Mouse (Mus musculus): ENCODE results near the gene Pkn1. TPM values are rescaled to one million over a fixed set of nuclear protein-coding genes. Genes with fewer than 3 reads are reported as not detected.

Gene Pkn1
- polyA plus RNA-seq, 1 experiment from 2014 or later: 20.3 TPM

- H3K36me3 ChIP-seq (ENCODE audit: control insufficient read depth, insufficient read depth, low read length): peaks cover 8% of the 10 kb centered on the region
- H3K4me2 ChIP-seq: peak within 1 kb of the TSS; percentile 92
- WGBS: under 1% methylated on average over 63 of the region's 63 CpGs
- H3K27me3 ChIP-seq (ENCODE audit: control insufficient read depth, insufficient read depth, low read length): no peaks in the 10 kb centered on the region
- ATAC-seq (ENCODE audit: low FRiP score) (peak; percentile 100), DNase-seq (ENCODE audit: low spot score, missing footprints) (peak; percentile 98)
- H3K4me3 ChIP-seq (ENCODE audit: low read depth, low read length): peak within 1 kb of the TSS; percentile 92
- H3K9me3 ChIP-seq (ENCODE audit: control insufficient read depth, low read length): no peaks in the 10 kb centered on the region
- peaks cover 11% of the 10 kb centered on the region for H3K4me1 ChIP-seq (ENCODE audit: control insufficient read depth, insufficient read depth, low read length)
- H3K9ac ChIP-seq (ENCODE audit: low read length): peak within 1 kb of the TSS; percentile 91
- H3K27ac ChIP-seq (ENCODE audit: low read depth, low read length): peak within 1 kb of the TSS; percentile 76
These were observed 16.2 kb upstream of the Pkn1 start, which contains the start of gene Ddx39 for GRCm38 (mm10) chr8:83715031-83715690. TSS of gene Ddx39 (plus strand) at chr8:83715177.

GRCm38 (mm10) chr8:83714676-83715030 is 15.7 kb upstream of the Pkn1 start:
- Histone ChIP-seq H3K9ac (ENCODE audit: low read length) (no peak overlapping the region; the same call in 1 of the 2 replicates), H3K4me3 (ENCODE audit: low read depth, low read length) (peak overlapping the region; percentile 92), H3K4me2 (peak overlapping the region; percentile 33; the same call in 1 of the 2 replicates), H3K4me1 (ENCODE audit: control insufficient read depth, insufficient read depth, low read length) (peaks cover 11% of the 10 kb centered on the region), H3K27me3 (ENCODE audit: control insufficient read depth, insufficient read depth, low read length) (no peaks in the 10 kb centered on the region), H3K27ac (ENCODE audit: low read depth, low read length) (no peak overlapping the region), H3K9me3 (ENCODE audit: control insufficient read depth, low read length) (no peaks in the 10 kb centered on the region), H3K36me3 (ENCODE audit: control insufficient read depth, insufficient read depth, low read length) (peaks cover 2% of the 10 kb centered on the region; the same call in 1 of the 2 replicates)
- no peak for ATAC-seq (ENCODE audit: low FRiP score)
- no peak for DNase-seq (ENCODE audit: low spot score, missing footprints)
- WGBS: 17% methylated on average over 8 of the region's 8 CpGs

- no peaks in the 10 kb centered on the region for H3K4me1 ChIP-seq (ENCODE audit: control insufficient read depth, insufficient read depth, low read length)
- 72% methylated on average over 8 of the region's 8 CpGs for WGBS
- ATAC-seq (ENCODE audit: low FRiP score): no peak
- H3K4me3 ChIP-seq (ENCODE audit: low read depth, low read length): no peak overlapping the region
- no peaks in the 10 kb centered on the region for H3K9me3 ChIP-seq (ENCODE audit: control insufficient read depth, low read length)
- no peaks in the 10 kb centered on the region for H3K36me3 ChIP-seq (ENCODE audit: control insufficient read depth, insufficient read depth, low read length)
- H3K4me2 ChIP-seq: no peak overlapping the region
- DNase-seq (ENCODE audit: low spot score, missing footprints): no peak
- H3K27me3 ChIP-seq (ENCODE audit: control insufficient read depth, insufficient read depth, low read length): no peaks in the 10 kb centered on the region
- no peak overlapping the region for H3K27ac ChIP-seq (ENCODE audit: low read depth, low read length)
- no peak overlapping the region for H3K9ac ChIP-seq (ENCODE audit: low read length)
These were observed 8.6 kb upstream of the Pkn1 start for GRCm38 (mm10) chr8:83707554-83707953.

GRCm38 (mm10) chr8:83706411-83706810 is 7.4 kb upstream of the Pkn1 start:
- WGBS: 69% methylated on average over 5 of the region's 5 CpGs
- ATAC-seq (ENCODE audit: low FRiP score) (no peak), DNase-seq (ENCODE audit: low spot score, missing footprints) (no peak)
- H3K4me3 ChIP-seq (ENCODE audit: low read depth, low read length): no peak overlapping the region
- no peaks in the 10 kb centered on the region for H3K9me3 ChIP-seq (ENCODE audit: control insufficient read depth, low read length)
- H3K9ac ChIP-seq (ENCODE audit: low read length): no peak overlapping the region
- no peak overlapping the region for H3K27ac ChIP-seq (ENCODE audit: low read depth, low read length)
- H3K36me3 ChIP-seq (ENCODE audit: control insufficient read depth, insufficient read depth, low read length): no peaks in the 10 kb centered on the region
- no peaks in the 10 kb centered on the region for H3K4me1 ChIP-seq (ENCODE audit: control insufficient read depth, insufficient read depth, low read length)
- no peaks in the 10 kb centered on the region for H3K27me3 ChIP-seq (ENCODE audit: control insufficient read depth, insufficient read depth, low read length)
- no peak overlapping the region for H3K4me2 ChIP-seq

GRCm38 (mm10) chr8:83703426-83703825 is 4.4 kb upstream of the Pkn1 start:
- H3K36me3 ChIP-seq (ENCODE audit: control insufficient read depth, insufficient read depth, low read length): no peaks in the 10 kb centered on the region
- H3K4me3 ChIP-seq (ENCODE audit: low read depth, low read length): no peak overlapping the region
- H3K4me2 ChIP-seq: no peak overlapping the region
- H3K9ac ChIP-seq (ENCODE audit: low read length): no peak overlapping the region
- peaks cover 7% of the 10 kb centered on the region for H3K4me1 ChIP-seq (ENCODE audit: control insufficient read depth, insufficient read depth, low read length)
- H3K9me3 ChIP-seq (ENCODE audit: control insufficient read depth, low read length): no peaks in the 10 kb centered on the region
- DNase-seq (ENCODE audit: low spot score, missing footprints) (no peak), ATAC-seq (ENCODE audit: low FRiP score) (no peak)
- H3K27ac ChIP-seq (ENCODE audit: low read depth, low read length): no peak overlapping the region
- WGBS: 83% methylated on average over 4 of the region's 4 CpGs
- H3K27me3 ChIP-seq (ENCODE audit: control insufficient read depth, insufficient read depth, low read length): no peaks in the 10 kb centered on the region

- H3K27me3 ChIP-seq (ENCODE audit: control insufficient read depth, insufficient read depth, low read length): no peaks in the 10 kb centered on the region
- H3K36me3 ChIP-seq (ENCODE audit: control insufficient read depth, insufficient read depth, low read length): no peaks in the 10 kb centered on the region
- DNase-seq (ENCODE audit: low spot score, missing footprints): no peak
- ATAC-seq (ENCODE audit: low FRiP score): no peak
- no peak overlapping the region for H3K4me3 ChIP-seq (ENCODE audit: low read depth, low read length)
- no peak overlapping the region for H3K27ac ChIP-seq (ENCODE audit: low read depth, low read length)
- no peaks in the 10 kb centered on the region for H3K9me3 ChIP-seq (ENCODE audit: control insufficient read depth, low read length)
- WGBS: 89% methylated on average over 9 of the region's 9 CpGs
- no peak overlapping the region for H3K9ac ChIP-seq (ENCODE audit: low read length)
- H3K4me2 ChIP-seq: no peak overlapping the region
- H3K4me1 ChIP-seq (ENCODE audit: control insufficient read depth, insufficient read depth, low read length): peaks cover 20% of the 10 kb centered on the region
These were observed 1.6 kb upstream of the Pkn1 start for GRCm38 (mm10) chr8:83700423-83701085.

GRCm38 (mm10) chr8:83699566-83699965 is 587 bp upstream of the Pkn1 start:
- Histone ChIP-seq H3K27ac (ENCODE audit: low read depth, low read length) (peak overlapping the region; percentile 56; the same call in 1 of the 2 replicates), H3K9ac (ENCODE audit: low read length) (peak overlapping the region; percentile 95), H3K4me2 (peak overlapping the region; percentile 97), H3K36me3 (ENCODE audit: control insufficient read depth, insufficient read depth, low read length) (no peaks in the 10 kb centered on the region), H3K4me1 (ENCODE audit: control insufficient read depth, insufficient read depth, low read length) (peaks cover 20% of the 10 kb centered on the region), H3K9me3 (ENCODE audit: control insufficient read depth, low read length) (no peaks in the 10 kb centered on the region), H3K27me3 (ENCODE audit: control insufficient read depth, insufficient read depth, low read length) (no peaks in the 10 kb centered on the region), H3K4me3 (ENCODE audit: low read depth, low read length) (peak overlapping the region; percentile 85)
- DNase-seq (ENCODE audit: low spot score, missing footprints): no peak
- 55% methylated on average over 9 of the region's 9 CpGs for WGBS
- ATAC-seq (ENCODE audit: low FRiP score): no peak

- peak; percentile 17 for ATAC-seq (ENCODE audit: low FRiP score)
- no peak overlapping the region for H3K27ac ChIP-seq (ENCODE audit: low read depth, low read length)
- H3K4me1 ChIP-seq (ENCODE audit: control insufficient read depth, insufficient read depth, low read length): peaks cover 20% of the 10 kb centered on the region
These were observed 703 bp downstream of the Pkn1 start for GRCm38 (mm10) chr8:83698291-83698660.

More at GRCm38 (mm10) chr8:83698291-83698660, 703 bp downstream of the Pkn1 start:
- H3K4me2 ChIP-seq: peak overlapping the region; percentile 97
- H3K4me3 ChIP-seq (ENCODE audit: low read depth, low read length): peak overlapping the region; percentile 85
- no peaks in the 10 kb centered on the region for H3K9me3 ChIP-seq (ENCODE audit: control insufficient read depth, low read length)
- WGBS: 5% methylated on average over 15 of the region's 15 CpGs
- DNase-seq (ENCODE audit: low spot score, missing footprints): no peak
- H3K36me3 ChIP-seq (ENCODE audit: control insufficient read depth, insufficient read depth, low read length): no peaks in the 10 kb centered on the region
- no peaks in the 10 kb centered on the region for H3K27me3 ChIP-seq (ENCODE audit: control insufficient read depth, insufficient read depth, low read length)
- H3K9ac ChIP-seq (ENCODE audit: low read length): peak overlapping the region; percentile 95
